Mouse (Mus musculus): ENCODE results near the gene Slc36a2. TPM values are rescaled to one million over a fixed set of nuclear protein-coding genes. Genes with fewer than 3 reads are reported as not detected.
"Not testable (repeated sequence)": the region's sequence is repeated elsewhere in the genome, so short reads cannot be mapped to it uniquely, and the experiment has no call there.

Slc36a2 gene
- polyA plus RNA-seq, 1 experiment from 2014 or later = 9.2 TPM

GRCm38 (mm10) chr11:55131077-55131742 is 53.7 kb downstream of the Slc36a2 start:
- peak; percentile 86 for ATAC-seq (ENCODE audit: low read depth)
- Histone ChIP-seq H3K27me3 (no peaks in the 10 kb centered on the region), H3K36me3 (no peaks in the 10 kb centered on the region), H3K9me3 (replicated peaks) (0 out of 2 replicates have a peak, but pooled peaks cover 3% of the 10 kb centered on the region), H3K4me1 (replicated peaks) (peaks cover 32% of the 10 kb centered on the region), H3K27ac (no peak overlapping the region), H3K4me2 (no peak overlapping the region), H3K9ac (no peak overlapping the region), H3K4me3 (replicated peaks) (no peak overlapping the region)
- 46% methylated on average over 11 of the region's 11 CpGs for WGBS (ENCODE audit: insufficient replicate concordance)
- peak; percentile 51 for DNase-seq

- no peak overlapping the region for H3K4me3 ChIP-seq (replicated peaks)
- peaks cover 40% of the 10 kb centered on the region for H3K4me1 ChIP-seq (replicated peaks)
- H3K4me2 ChIP-seq = no peak overlapping the region
- H3K9me3 ChIP-seq (replicated peaks) = 0 out of 2 replicates have a peak, but pooled peaks cover 3% of the 10 kb centered on the region
- WGBS (ENCODE audit: insufficient replicate concordance) = 58% methylated on average over 3 of the region's 3 CpGs
- no peak overlapping the region for H3K9ac ChIP-seq
- H3K36me3 ChIP-seq = no peaks in the 10 kb centered on the region
- DNase-seq (no peak), ATAC-seq (ENCODE audit: low read depth) (no peak)
- H3K27me3 ChIP-seq = no peaks in the 10 kb centered on the region
- no peak overlapping the region for H3K27ac ChIP-seq
These were observed 56.5 kb downstream of the Slc36a2 start for GRCm38 (mm10) chr11:55128411-55128810.

- H3K9me3 ChIP-seq (replicated peaks) = 0 out of 2 replicates have a peak, but pooled peaks cover 3% of the 10 kb centered on the region
- DNase-seq (no peak), ATAC-seq (ENCODE audit: low read depth) (no peak)
- H3K4me3 ChIP-seq (replicated peaks) = no peak overlapping the region
- no peak overlapping the region for H3K27ac ChIP-seq
- no peak overlapping the region for H3K9ac ChIP-seq
- H3K4me2 ChIP-seq = no peak overlapping the region
- WGBS (ENCODE audit: insufficient replicate concordance) = 60% methylated on average over 6 of the region's 6 CpGs
- H3K27me3 ChIP-seq = no peaks in the 10 kb centered on the region
- no peaks in the 10 kb centered on the region for H3K36me3 ChIP-seq
- peaks cover 40% of the 10 kb centered on the region for H3K4me1 ChIP-seq (replicated peaks)
These were observed 56.9 kb downstream of the Slc36a2 start for GRCm38 (mm10) chr11:55127937-55128336.

- WGBS (ENCODE audit: insufficient replicate concordance) = 27% methylated on average over 3 of the region's 3 CpGs
- ATAC-seq (ENCODE audit: low read depth) = peak; percentile 75
- 0 out of 2 replicates have a peak overlapping the region, but pooled peaks have one; percentile 29 for H3K27ac ChIP-seq
These were observed 58.2 kb downstream of the Slc36a2 start for GRCm38 (mm10) chr11:55126663-55127062.

GRCm38 (mm10) chr11:55121430-55121829 is 63.4 kb downstream of the Slc36a2 start:
- H3K9ac ChIP-seq = no peak overlapping the region
- no peaks in the 10 kb centered on the region for H3K27me3 ChIP-seq
- WGBS (ENCODE audit: insufficient replicate concordance) = 57% methylated on average over 1 of the region's 1 CpGs
- peak overlapping the region; percentile 64 for H3K27ac ChIP-seq
- H3K9me3 ChIP-seq (replicated peaks) = no peaks in the 10 kb centered on the region
- H3K4me1 ChIP-seq (replicated peaks) = peaks cover 15% of the 10 kb centered on the region
- DNase-seq = no peak
- H3K36me3 ChIP-seq = no peaks in the 10 kb centered on the region
- no peak for ATAC-seq (ENCODE audit: low read depth)
- no peak overlapping the region for H3K4me2 ChIP-seq
- H3K4me3 ChIP-seq (replicated peaks) = no peak overlapping the region

More at GRCm38 (mm10) chr11:55126663-55127062, 58.2 kb downstream of the Slc36a2 start:
- Histone ChIP-seq H3K4me2 (no peak overlapping the region), H3K4me3 (replicated peaks) (no peak overlapping the region), H3K9me3 (replicated peaks) (0 out of 2 replicates have a peak, but pooled peaks cover 3% of the 10 kb centered on the region), H3K36me3 (no peaks in the 10 kb centered on the region), H3K9ac (no peak overlapping the region), H3K4me1 (replicated peaks) (peaks cover 39% of the 10 kb centered on the region), H3K27me3 (no peaks in the 10 kb centered on the region)
- no peak for DNase-seq

GRCm38 (mm10) chr11:55120821-55121271 is 64.0 kb downstream of the Slc36a2 start:
- Histone ChIP-seq H3K4me2 (no peak overlapping the region), H3K27ac (peak overlapping the region; percentile 64), H3K9me3 (replicated peaks) (no peaks in the 10 kb centered on the region), H3K27me3 (no peaks in the 10 kb centered on the region), H3K4me1 (replicated peaks) (peaks cover 9% of the 10 kb centered on the region), H3K36me3 (no peaks in the 10 kb centered on the region), H3K9ac (no peak overlapping the region), H3K4me3 (replicated peaks) (no peak overlapping the region)
- ATAC-seq (ENCODE audit: low read depth) (no peak), DNase-seq (no peak)
- WGBS (ENCODE audit: insufficient replicate concordance) = 40% methylated on average over 8 of the region's 8 CpGs

- Histone ChIP-seq H3K36me3 (no peaks in the 10 kb centered on the region), H3K4me3 (replicated peaks) (no peak overlapping the region), H3K9ac (no peak overlapping the region), H3K27ac (no peak overlapping the region), H3K4me1 (replicated peaks) (peaks cover 5% of the 10 kb centered on the region; the same call in 1 of the 2 replicates), H3K9me3 (replicated peaks) (no peaks in the 10 kb centered on the region), H3K4me2 (no peak overlapping the region), H3K27me3 (no peaks in the 10 kb centered on the region)
- DNase-seq (no peak), ATAC-seq (ENCODE audit: low read depth) (no peak)
These were observed 64.6 kb downstream of the Slc36a2 start for GRCm38 (mm10) chr11:55120279-55120678.

GRCm38 (mm10) chr11:55117031-55117430 is 67.8 kb downstream of the Slc36a2 start:
- H3K9ac ChIP-seq = no peak overlapping the region
- H3K9me3 ChIP-seq (replicated peaks) = no peaks in the 10 kb centered on the region
- no peak overlapping the region for H3K4me2 ChIP-seq
- no peaks in the 10 kb centered on the region for H3K27me3 ChIP-seq
- H3K4me3 ChIP-seq (replicated peaks) = no peak overlapping the region
- 22% methylated on average over 2 of the region's 2 CpGs for WGBS (ENCODE audit: insufficient replicate concordance)
- ATAC-seq (ENCODE audit: low read depth) = no peak
- no peak for DNase-seq
- H3K27ac ChIP-seq = no peak overlapping the region
- peaks cover 12% of the 10 kb centered on the region; the same call in 1 of the 2 replicates for H3K4me1 ChIP-seq (replicated peaks)
- no peaks in the 10 kb centered on the region for H3K36me3 ChIP-seq

GRCm38 (mm10) chr11:55116004-55116403 is 68.9 kb downstream of the Slc36a2 start:
- Histone ChIP-seq H3K4me1 (replicated peaks) (peaks cover 10% of the 10 kb centered on the region; the same call in 1 of the 2 replicates), H3K27ac (no peak overlapping the region), H3K9ac (no peak overlapping the region), H3K36me3 (no peaks in the 10 kb centered on the region), H3K4me3 (replicated peaks) (no peak overlapping the region), H3K27me3 (no peaks in the 10 kb centered on the region), H3K9me3 (replicated peaks) (no peaks in the 10 kb centered on the region), H3K4me2 (no peak overlapping the region)
- ATAC-seq (ENCODE audit: low read depth) = no peak
- no peak for DNase-seq
- 52% methylated on average over 3 of the region's 3 CpGs for WGBS (ENCODE audit: insufficient replicate concordance)

GRCm38 (mm10) chr11:55114291-55114690 is 70.6 kb downstream of the Slc36a2 start:
- ATAC-seq (ENCODE audit: low read depth) (no peak), DNase-seq (no peak)
- Histone ChIP-seq H3K9me3 (replicated peaks) (no peaks in the 10 kb centered on the region), H3K4me2 (no peak overlapping the region), H3K27me3 (no peaks in the 10 kb centered on the region), H3K27ac (no peak overlapping the region), H3K9ac (no peak overlapping the region), H3K36me3 (peaks cover 3% of the 10 kb centered on the region; the same call in 1 of the 2 replicates), H3K4me3 (replicated peaks) (no peak overlapping the region), H3K4me1 (replicated peaks) (peaks cover 7% of the 10 kb centered on the region; the same call in 1 of the 2 replicates)
- WGBS (ENCODE audit: insufficient replicate concordance) = 57% methylated on average over 2 of the region's 2 CpGs

- ATAC-seq (ENCODE audit: low read depth) = not testable (repeated sequence)
- H3K27ac ChIP-seq = peak overlapping the region; percentile 66
These were observed 71.0 kb downstream of the Slc36a2 start for GRCm38 (mm10) chr11:55113861-55114250.

More at GRCm38 (mm10) chr11:55113861-55114250, 71.0 kb downstream of the Slc36a2 start:
- 14% methylated on average over 4 of the region's 4 CpGs for WGBS (ENCODE audit: insufficient replicate concordance)
- not testable (repeated sequence) for H3K4me1 ChIP-seq (replicated peaks); DNase-seq; H3K9me3 ChIP-seq (replicated peaks); H3K9ac ChIP-seq; H3K36me3 ChIP-seq; H3K4me3 ChIP-seq (replicated peaks); H3K27me3 ChIP-seq
- 0 out of 2 replicates have a peak overlapping the region, but pooled peaks have one; percentile 8 for H3K4me2 ChIP-seq

Measured in liver, embryonic 13.5 days (tissue).